Mouse (Mus musculus) neural tube, embryonic 12.5 days (tissue): ENCODE data around the gene Sf1. TPM values are rescaled to one million over a fixed set of nuclear protein-coding genes. Genes with fewer than 3 reads are reported as not detected.

Source experiments
- ATAC-seq: fragments of 200-750 bp; cut with Nextera tagmentation; 2 replicates; pipeline ENCODE4 v1.8.0; 2017; ENCODE audit warnings: low read depth, mild to moderate bottlenecking, moderate TSS enrichment, moderate library complexity; ENCODE audit not compliant: low FRiP score
- H3K27ac ChIP-seq: fragments of 300-500 bp; sonication (generic); 2 replicates; pipeline ENCODE4 v1.5.1; 2016
- H3K27me3 ChIP-seq: fragments of 300-500 bp; sonication (generic); replicated peaks from 2 replicates; pipeline ENCODE4 v1.6.1; 2016; ENCODE audit warnings: mild to moderate bottlenecking
- H3K36me3 ChIP-seq: fragments of 300-500 bp; sonication (generic); 2 replicates; pipeline ENCODE4 v1.6.1; 2016; ENCODE audit warnings: mild to moderate bottlenecking
- H3K4me1 ChIP-seq: fragments of 300-500 bp; sonication (generic); 2 replicates; pipeline ENCODE4 v1.6.1; 2016
- H3K4me2 ChIP-seq: fragments of 300-500 bp; sonication (generic); replicated peaks from 2 replicates; pipeline ENCODE4 v1.6.1; 2016; ENCODE audit warnings: mild to moderate bottlenecking
- H3K4me3 ChIP-seq: fragments of 300-500 bp; sonication (generic); 2 replicates; pipeline ENCODE4 v1.5.1; 2016
- H3K9ac ChIP-seq: fragments of 300-500 bp; sonication (generic); 2 replicates; pipeline ENCODE4 v1.6.1; 2016; ENCODE audit warnings: mild to moderate bottlenecking
- H3K9me3 ChIP-seq: fragments of 300-500 bp; sonication (generic); 2 replicates; pipeline ENCODE4 v1.6.1; 2016; ENCODE audit warnings: mild to moderate bottlenecking
- WGBS: fragments of 180-500 bp; shearing (Covaris S2); methylation state at CpG from one replicate; pipeline ENCODE4 v1.1.7; 2016; 5-methylcytosine and 5-hydroxymethylcytosine counted together
- microRNA-seq: library from miRNA; unstranded; fragments of <30 nt; microRNA quantifications from one replicate; pipeline ENCODE4, GENCODE M21; 2017
- polyA plus RNA-seq: library from polyadenylated mRNA; unstranded; fragments of >200 nt; fragmentation: Nextera tagmentation; extraction: Ambion mirVana; gene quantifications from 2 replicates; pipeline ENCODE4 v1.2.1, GENCODE M21; 2016

The Sf1 gene
- polyA plus RNA-seq, 1 experiment from 2014 or later = 171 TPM

GRCm38 (mm10) chr19:6419805-6420310, 56.4 kb downstream of the Sf1 start:
- Histone ChIP-seq H3K27me3 (peaks cover 43% of the 10 kb centered on the region), H3K27ac (no peak overlapping the region), H3K36me3 (no peaks in the 10 kb centered on the region), H3K4me2 (peak overlapping the region; percentile 83), H3K4me1 (peaks cover 72% of the 10 kb centered on the region), H3K9me3 (no peaks in the 10 kb centered on the region), H3K4me3 (peak overlapping the region; percentile 60), H3K9ac (peak overlapping the region; percentile 80)
- 60% methylated on average over 9 of the region's 9 CpGs for WGBS
- ATAC-seq = no peak

- no peak overlapping the region for H3K27ac ChIP-seq
- peaks cover 49% of the 10 kb centered on the region for H3K27me3 ChIP-seq
- peak overlapping the region; percentile 60 for H3K4me3 ChIP-seq
- 61% methylated on average over 19 of the region's 19 CpGs for WGBS
- no peak for ATAC-seq
- H3K4me1 ChIP-seq = peaks cover 72% of the 10 kb centered on the region
- no peaks in the 10 kb centered on the region for H3K9me3 ChIP-seq
- peak overlapping the region; percentile 83 for H3K4me2 ChIP-seq
- peak overlapping the region; percentile 80 for H3K9ac ChIP-seq
- no peaks in the 10 kb centered on the region for H3K36me3 ChIP-seq
Observed at GRCm38 (mm10) chr19:6420481-6421210, 57.2 kb downstream of the Sf1 start.

- peak overlapping the region; percentile 83 for H3K4me2 ChIP-seq
- no peak for ATAC-seq
- H3K4me1 ChIP-seq = peaks cover 72% of the 10 kb centered on the region
- peak overlapping the region; percentile 80; the same call in 1 of the 2 replicates for H3K9ac ChIP-seq
- H3K27ac ChIP-seq = no peak overlapping the region
- no peak overlapping the region for H3K4me3 ChIP-seq
- no peaks in the 10 kb centered on the region for H3K36me3 ChIP-seq
- H3K9me3 ChIP-seq = no peaks in the 10 kb centered on the region
- H3K27me3 ChIP-seq = peaks cover 54% of the 10 kb centered on the region
- 73% methylated on average over 9 of the region's 9 CpGs for WGBS
Observed at GRCm38 (mm10) chr19:6421211-6421590, 57.7 kb downstream of the Sf1 start.

GRCm38 (mm10) chr19:6422014-6422413, 58.5 kb downstream of the Sf1 start:
- Histone ChIP-seq H3K36me3 (no peaks in the 10 kb centered on the region), H3K4me2 (no peak overlapping the region), H3K27me3 (peaks cover 61% of the 10 kb centered on the region), H3K4me1 (peaks cover 71% of the 10 kb centered on the region), H3K27ac (no peak overlapping the region), H3K9me3 (no peaks in the 10 kb centered on the region), H3K9ac (no peak overlapping the region), H3K4me3 (no peak overlapping the region)
- WGBS = 68% methylated on average over 7 of the region's 7 CpGs
- ATAC-seq = no peak

GRCm38 (mm10) chr19:6423241-6423640, 59.8 kb downstream of the Sf1 start:
- no peak overlapping the region for H3K4me2 ChIP-seq
- ATAC-seq = no peak
- peaks cover 71% of the 10 kb centered on the region for H3K4me1 ChIP-seq
- H3K27me3 ChIP-seq = peaks cover 74% of the 10 kb centered on the region
- H3K36me3 ChIP-seq = 0 out of 2 replicates have a peak, but pooled peaks cover 5% of the 10 kb centered on the region
- no peak overlapping the region for H3K4me3 ChIP-seq
- no peak overlapping the region for H3K27ac ChIP-seq
- 89% methylated on average over 16 of the region's 16 CpGs for WGBS
- H3K9ac ChIP-seq = no peak overlapping the region
- H3K9me3 ChIP-seq = no peaks in the 10 kb centered on the region

GRCm38 (mm10) chr19:6424137-6424881, 60.8 kb downstream of the Sf1 start:
- Histone ChIP-seq H3K9me3 (no peaks in the 10 kb centered on the region), H3K27ac (no peak overlapping the region), H3K9ac (no peak overlapping the region), H3K4me1 (peaks cover 74% of the 10 kb centered on the region), H3K27me3 (peaks cover 78% of the 10 kb centered on the region), H3K4me2 (peak overlapping the region; percentile 13; the same call in 1 of the 2 replicates), H3K36me3 (0 out of 2 replicates have a peak, but pooled peaks cover 7% of the 10 kb centered on the region), H3K4me3 (no peak overlapping the region)
- no peak for ATAC-seq
- WGBS = 68% methylated on average over 8 of the region's 8 CpGs

GRCm38 (mm10) chr19:6425595-6425994, 62.1 kb downstream of the Sf1 start:
- peaks cover 78% of the 10 kb centered on the region for H3K27me3 ChIP-seq
- no peaks in the 10 kb centered on the region for H3K9me3 ChIP-seq

GRCm38 (mm10) chr19:6426703-6427500, 63.4 kb downstream of the Sf1 start:
- Histone ChIP-seq H3K9me3 (no peaks in the 10 kb centered on the region), H3K4me2 (peak overlapping the region; percentile 66; the same call in 1 of the 2 replicates), H3K4me1 (peaks cover 58% of the 10 kb centered on the region), H3K36me3 (0 out of 2 replicates have a peak, but pooled peaks cover 7% of the 10 kb centered on the region), H3K27ac (no peak overlapping the region), H3K4me3 (no peak overlapping the region), H3K9ac (no peak overlapping the region), H3K27me3 (peaks cover 73% of the 10 kb centered on the region)
- no peak for ATAC-seq
- WGBS = 13% methylated on average over 13 of the region's 13 CpGs

More at GRCm38 (mm10) chr19:6425595-6425994, 62.1 kb downstream of the Sf1 start:
- 0 out of 2 replicates have a peak overlapping the region, but pooled peaks have one; percentile 3 for H3K9ac ChIP-seq
- peaks cover 67% of the 10 kb centered on the region for H3K4me1 ChIP-seq
- WGBS = 37% methylated on average over 5 of the region's 5 CpGs
- H3K4me3 ChIP-seq = no peak overlapping the region
- peak overlapping the region; percentile 13; the same call in 1 of the 2 replicates for H3K4me2 ChIP-seq
- peak; percentile 38; the same call in 1 of the 2 replicates for ATAC-seq
- 0 out of 2 replicates have a peak overlapping the region, but pooled peaks have one; percentile 29 for H3K27ac ChIP-seq
- H3K36me3 ChIP-seq = 0 out of 2 replicates have a peak, but pooled peaks cover 7% of the 10 kb centered on the region

Small RNA genes within 50 kb of the gene (microRNA-seq; reads per million reads assigned to microRNA genes)
- gene Mir6989 = 0.66 reads per million

Other genes starting within 250 kb of the Sf1 start
- 53.5 and 59.0 TPM in 2 replicates for gene Sac3d1, start 245.0 kb upstream of the Sf1 start, polyA plus RNA-seq
- gene Snx15, start 235.4 kb upstream of the Sf1 start, polyA plus RNA-seq = 40.3 and 42.3 TPM in 2 replicates
- gene Batf2, start 222.7 kb upstream of the Sf1 start, polyA plus RNA-seq = not detected in 2 replicates
- gene Arl2, start 222.1 kb upstream of the Sf1 start, polyA plus RNA-seq = 100 and 102 TPM in 2 replicates
- not detected in 2 replicates for gene Majin, start 179.3 kb upstream of the Sf1 start, polyA plus RNA-seq
- not detected in 2 replicates for gene Gpha2, start 137.3 kb upstream of the Sf1 start, polyA plus RNA-seq
- gene Ppp2r5b, start 127.8 kb upstream of the Sf1 start, polyA plus RNA-seq = 77.8 and 82.8 TPM in 2 replicates
- gene Atg2a, start 122.0 kb upstream of the Sf1 start, polyA plus RNA-seq = 13.8 and 14.7 TPM in 2 replicates
- 87.2 and 96.4 TPM in 2 replicates for gene Ehd1, start 87.0 kb upstream of the Sf1 start, polyA plus RNA-seq
- 0.27 and 0.60 TPM in 2 replicates for gene Cdc42bpg, start 57.2 kb upstream of the Sf1 start, polyA plus RNA-seq
- 93.3 and 93.5 TPM in 2 replicates for gene Men1, start 28.7 kb upstream of the Sf1 start, polyA plus RNA-seq
- gene Map4k2, start 22.6 kb upstream of the Sf1 start, polyA plus RNA-seq = 16.0 and 18.4 TPM in 2 replicates
- gene Pygm, start 20.7 kb downstream of the Sf1 start, polyA plus RNA-seq = 4.7 and 5.5 TPM in 2 replicates
- 26.4 and 28.3 TPM in 2 replicates for gene Rasgrp2, start 35.6 kb downstream of the Sf1 start, polyA plus RNA-seq
- 31.2 and 32.9 TPM in 2 replicates for gene Nrxn2, start 55.0 kb downstream of the Sf1 start, polyA plus RNA-seq
- gene Slc22a12, start 179.3 kb downstream of the Sf1 start, polyA plus RNA-seq = not detected in 2 replicates